Mouse (Mus musculus): ENCODE results near the gene Hist1h1a. TPM values are rescaled to one million over a fixed set of nuclear protein-coding genes. Genes with fewer than 3 reads are reported as not detected.

Gene Hist1h1a
- polyA plus RNA-seq, 1 experiment from 2014 or later, result 2.1 TPM

GRCm38 (mm10) chr13:23730479-23730878 is 33.0 kb upstream of the Hist1h1a start:
- Histone ChIP-seq H3K4me3 (ENCODE audit: low read length) (no peak overlapping the region), H3K27ac (ENCODE audit: low read length) (no peak overlapping the region), H3K4me1 (replicated peaks; ENCODE audit: control insufficient read depth, insufficient read depth, low read length) (no peaks in the 10 kb centered on the region), H3K36me3 (ENCODE audit: control insufficient read depth, insufficient read depth, low read length) (no peaks in the 10 kb centered on the region), H3K9me3 (ENCODE audit: control insufficient read depth, low read length) (no peaks in the 10 kb centered on the region), H3K9ac (ENCODE audit: low read length) (no peak overlapping the region), H3K4me2 (ENCODE audit: low read depth, low read length) (no peak overlapping the region), H3K27me3 (ENCODE audit: control insufficient read depth, insufficient read depth, low read depth, low read length) (no peaks in the 10 kb centered on the region)
- peak; percentile 55; the same call in 1 of the 2 replicates for ATAC-seq (ENCODE audit: low read depth)
- WGBS, result 20% methylated on average over 8 of the region's 8 CpGs

DNA sequence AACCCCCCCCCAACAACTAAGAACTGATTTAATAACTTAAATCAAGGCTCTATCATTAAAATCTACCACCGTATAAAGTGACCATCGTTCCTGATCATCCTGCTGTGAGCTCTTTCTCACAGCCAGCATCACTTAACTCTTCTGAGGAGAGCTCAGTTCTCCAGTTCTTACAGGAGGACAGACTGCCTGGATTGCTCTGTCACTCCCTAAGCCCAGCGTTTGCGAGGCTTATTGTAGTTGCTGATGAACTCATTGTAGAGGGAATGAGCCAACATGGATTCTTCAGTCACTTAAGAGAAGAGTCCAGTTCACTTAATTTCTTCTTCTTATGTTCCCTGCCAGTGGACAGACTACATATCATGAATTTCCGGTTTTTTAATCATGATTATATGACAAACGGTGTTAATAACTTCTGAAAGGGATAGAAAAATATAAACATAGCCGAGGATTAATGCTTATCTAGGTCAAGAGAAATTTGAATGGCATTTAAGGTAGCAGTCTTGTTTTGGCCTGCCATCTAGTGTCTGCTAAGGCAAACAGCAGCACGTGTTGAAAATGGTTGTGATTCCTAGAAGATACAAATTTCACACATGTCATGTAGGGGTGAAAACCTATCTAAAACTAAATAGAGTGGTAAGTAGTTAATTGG is 31.2 kb upstream of the Hist1h1a start:
- no peak overlapping the region for H3K27ac ChIP-seq (ENCODE audit: low read length)
- H3K4me1 ChIP-seq (replicated peaks; ENCODE audit: control insufficient read depth, insufficient read depth, low read length), result no peaks in the 10 kb centered on the region
- H3K4me3 ChIP-seq (ENCODE audit: low read length), result no peak overlapping the region
- H3K9ac ChIP-seq (ENCODE audit: low read length), result no peak overlapping the region
- H3K27me3 ChIP-seq (ENCODE audit: control insufficient read depth, insufficient read depth, low read depth, low read length), result no peaks in the 10 kb centered on the region
- 22% methylated on average over 8 of the region's 8 CpGs for WGBS
- no peaks in the 10 kb centered on the region for H3K9me3 ChIP-seq (ENCODE audit: control insufficient read depth, low read length)
- H3K36me3 ChIP-seq (ENCODE audit: control insufficient read depth, insufficient read depth, low read length), result no peaks in the 10 kb centered on the region
- no peak overlapping the region for H3K4me2 ChIP-seq (ENCODE audit: low read depth, low read length)
- no peak for ATAC-seq (ENCODE audit: low read depth)

GRCm38 (mm10) chr13:23737091-23737490 is 26.4 kb upstream of the Hist1h1a start:
- Histone ChIP-seq H3K27ac (ENCODE audit: low read length) (no peak overlapping the region), H3K4me1 (replicated peaks; ENCODE audit: control insufficient read depth, insufficient read depth, low read length) (peaks cover 10% of the 10 kb centered on the region; the same call in 1 of the 2 replicates), H3K9ac (ENCODE audit: low read length) (no peak overlapping the region), H3K9me3 (ENCODE audit: control insufficient read depth, low read length) (no peaks in the 10 kb centered on the region), H3K4me2 (ENCODE audit: low read depth, low read length) (no peak overlapping the region), H3K4me3 (ENCODE audit: low read length) (no peak overlapping the region), H3K27me3 (ENCODE audit: control insufficient read depth, insufficient read depth, low read depth, low read length) (no peaks in the 10 kb centered on the region), H3K36me3 (ENCODE audit: control insufficient read depth, insufficient read depth, low read length) (no peaks in the 10 kb centered on the region)
- no peak for ATAC-seq (ENCODE audit: low read depth)
- WGBS, result 86% methylated on average over 5 of the region's 5 CpGs

DNA sequence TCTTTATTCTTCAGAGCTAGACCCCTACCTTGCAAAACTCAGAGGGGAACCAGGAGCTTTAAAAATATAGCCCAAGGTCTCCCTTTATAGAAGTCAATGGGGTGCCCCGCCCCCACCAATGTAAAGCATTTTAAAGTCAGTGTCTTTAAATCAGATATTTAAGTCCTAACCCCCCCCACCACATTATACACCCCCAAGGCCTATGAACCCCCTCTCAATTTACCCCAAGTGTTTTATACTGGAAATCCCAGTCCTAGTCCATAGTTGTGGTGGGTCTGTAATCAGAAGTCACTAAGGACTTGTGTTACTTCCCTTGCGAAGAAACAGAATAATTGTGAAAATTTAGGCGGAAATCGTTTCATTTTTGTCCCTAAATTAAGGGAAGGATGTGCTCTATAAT is 25.4 kb upstream of the Hist1h1a start:
- Histone ChIP-seq H3K9me3 (ENCODE audit: control insufficient read depth, low read length) (no peaks in the 10 kb centered on the region), H3K27ac (ENCODE audit: low read length) (peak overlapping the region; percentile 100), H3K4me3 (ENCODE audit: low read length) (peak overlapping the region; percentile 71), H3K4me1 (replicated peaks; ENCODE audit: control insufficient read depth, insufficient read depth, low read length) (peaks cover 10% of the 10 kb centered on the region; the same call in 1 of the 2 replicates), H3K4me2 (ENCODE audit: low read depth, low read length) (peak overlapping the region; percentile 92), H3K27me3 (ENCODE audit: control insufficient read depth, insufficient read depth, low read depth, low read length) (no peaks in the 10 kb centered on the region), H3K36me3 (ENCODE audit: control insufficient read depth, insufficient read depth, low read length) (no peaks in the 10 kb centered on the region), H3K9ac (ENCODE audit: low read length) (peak overlapping the region; percentile 63)
- ATAC-seq (ENCODE audit: low read depth), result no peak
- 22% methylated on average over 4 of the region's 4 CpGs for WGBS

DNA sequence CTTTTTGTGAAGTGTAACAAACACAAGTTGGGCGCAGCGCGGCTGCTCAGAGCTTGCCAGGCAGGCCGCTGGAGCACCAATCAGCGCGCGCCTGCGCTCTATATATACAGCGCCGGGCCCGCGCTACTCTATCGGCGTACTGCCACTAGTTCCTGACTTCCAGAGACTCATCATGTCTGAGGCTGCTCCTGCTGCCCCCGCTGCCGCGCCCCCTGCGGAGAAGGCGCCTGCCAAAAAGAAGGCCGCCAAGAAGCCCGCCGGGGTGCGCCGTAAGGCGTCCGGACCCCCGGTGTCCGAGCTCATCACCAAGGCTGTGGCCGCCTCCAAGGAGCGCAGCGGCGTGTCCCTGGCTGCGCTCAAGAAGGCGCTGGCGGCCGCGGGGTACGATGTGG is 24.8 kb upstream of the Hist1h1a start, which contains the start of gene Hist1h1c:
Hist1h1c (plus strand) TSS at position 132 of the 392 bp plus-strand sequence.
- peak within 1 kb of the TSS; percentile 71 for H3K4me3 ChIP-seq (ENCODE audit: low read length)
- ATAC-seq (ENCODE audit: low read depth), result peak; percentile 93
- H3K27ac ChIP-seq (ENCODE audit: low read length), result peak within 1 kb of the TSS; percentile 100
- H3K4me2 ChIP-seq (ENCODE audit: low read depth, low read length), result peak within 1 kb of the TSS; percentile 92
- peaks cover 13% of the 10 kb centered on the region for H3K4me1 ChIP-seq (replicated peaks; ENCODE audit: control insufficient read depth, insufficient read depth, low read length)
- no peaks in the 10 kb centered on the region for H3K27me3 ChIP-seq (ENCODE audit: control insufficient read depth, insufficient read depth, low read depth, low read length)
- H3K36me3 ChIP-seq (ENCODE audit: control insufficient read depth, insufficient read depth, low read length), result no peaks in the 10 kb centered on the region
- peak within 1 kb of the TSS; percentile 92 for H3K9ac ChIP-seq (ENCODE audit: low read length)
- WGBS, result under 1% methylated on average over 31 of the region's 38 CpGs
- H3K9me3 ChIP-seq (ENCODE audit: control insufficient read depth, low read length), result no peaks in the 10 kb centered on the region

- Histone ChIP-seq H3K27ac (ENCODE audit: low read length) (peak overlapping the region; percentile 100), H3K4me3 (ENCODE audit: low read length) (peak overlapping the region; percentile 71), H3K9ac (ENCODE audit: low read length) (peak overlapping the region; percentile 92), H3K9me3 (ENCODE audit: control insufficient read depth, low read length) (no peaks in the 10 kb centered on the region), H3K4me2 (ENCODE audit: low read depth, low read length) (peak overlapping the region; percentile 92), H3K4me1 (replicated peaks; ENCODE audit: control insufficient read depth, insufficient read depth, low read length) (peaks cover 15% of the 10 kb centered on the region), H3K27me3 (ENCODE audit: control insufficient read depth, insufficient read depth, low read depth, low read length) (no peaks in the 10 kb centered on the region), H3K36me3 (ENCODE audit: control insufficient read depth, insufficient read depth, low read length) (no peaks in the 10 kb centered on the region)
- WGBS, result under 1% methylated on average over 39 of the region's 39 CpGs
- ATAC-seq (ENCODE audit: low read depth), result peak; percentile 89
Measured at GRCm38 (mm10) chr13:23739069-23739921, 24.2 kb upstream of the Hist1h1a start.

DNA sequence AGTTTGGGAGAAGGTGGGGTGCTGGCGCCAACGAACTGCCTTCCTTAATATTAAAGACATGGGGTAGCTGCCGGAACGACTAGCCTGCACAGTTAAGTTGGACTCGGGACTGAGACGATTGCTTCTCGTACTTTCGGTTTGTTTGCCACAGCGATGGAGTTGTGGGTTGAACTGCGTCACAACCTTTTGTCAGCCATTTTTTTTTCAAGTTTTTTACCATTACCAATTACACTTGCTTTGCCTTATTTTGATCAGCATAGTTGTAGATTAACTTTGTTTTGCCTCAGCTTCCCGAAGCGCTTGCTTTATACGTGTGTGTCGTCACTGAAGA is 23.6 kb upstream of the Hist1h1a start:
- Histone ChIP-seq H3K4me2 (ENCODE audit: low read depth, low read length) (peak overlapping the region; percentile 92), H3K9ac (ENCODE audit: low read length) (peak overlapping the region; percentile 92), H3K27ac (ENCODE audit: low read length) (peak overlapping the region; percentile 100), H3K36me3 (ENCODE audit: control insufficient read depth, insufficient read depth, low read length) (no peaks in the 10 kb centered on the region), H3K9me3 (ENCODE audit: control insufficient read depth, low read length) (no peaks in the 10 kb centered on the region), H3K4me3 (ENCODE audit: low read length) (peak overlapping the region; percentile 71), H3K27me3 (ENCODE audit: control insufficient read depth, insufficient read depth, low read depth, low read length) (no peaks in the 10 kb centered on the region), H3K4me1 (replicated peaks; ENCODE audit: control insufficient read depth, insufficient read depth, low read length) (peaks cover 15% of the 10 kb centered on the region)
- WGBS, result under 1% methylated on average over 14 of the region's 14 CpGs
- no peak for ATAC-seq (ENCODE audit: low read depth)

- Histone ChIP-seq H3K4me3 (ENCODE audit: low read length) (peak overlapping the region; percentile 71), H3K4me2 (ENCODE audit: low read depth, low read length) (peak overlapping the region; percentile 92), H3K9ac (ENCODE audit: low read length) (peak overlapping the region; percentile 92), H3K36me3 (ENCODE audit: control insufficient read depth, insufficient read depth, low read length) (no peaks in the 10 kb centered on the region), H3K27me3 (ENCODE audit: control insufficient read depth, insufficient read depth, low read depth, low read length) (no peaks in the 10 kb centered on the region), H3K9me3 (ENCODE audit: control insufficient read depth, low read length) (no peaks in the 10 kb centered on the region), H3K27ac (ENCODE audit: low read length) (peak overlapping the region; percentile 100), H3K4me1 (replicated peaks; ENCODE audit: control insufficient read depth, insufficient read depth, low read length) (peaks cover 15% of the 10 kb centered on the region)
- WGBS, result 17% methylated on average over 13 of the region's 13 CpGs
- no peak for ATAC-seq (ENCODE audit: low read depth)
Measured at GRCm38 (mm10) chr13:23740256-23740840, 23.1 kb upstream of the Hist1h1a start.

GRCm38 (mm10) chr13:23740910-23741309 is 22.6 kb upstream of the Hist1h1a start:
- WGBS, result 47% methylated on average over 5 of the region's 5 CpGs
- peaks cover 15% of the 10 kb centered on the region for H3K4me1 ChIP-seq (replicated peaks; ENCODE audit: control insufficient read depth, insufficient read depth, low read length)
- H3K9ac ChIP-seq (ENCODE audit: low read length), result no peak overlapping the region

More at GRCm38 (mm10) chr13:23740910-23741309, 22.6 kb upstream of the Hist1h1a start:
- Histone ChIP-seq H3K36me3 (ENCODE audit: control insufficient read depth, insufficient read depth, low read length) (no peaks in the 10 kb centered on the region), H3K27me3 (ENCODE audit: control insufficient read depth, insufficient read depth, low read depth, low read length) (no peaks in the 10 kb centered on the region), H3K4me2 (ENCODE audit: low read depth, low read length) (peak overlapping the region; percentile 92), H3K27ac (ENCODE audit: low read length) (peak overlapping the region; percentile 100; the same call in 1 of the 2 replicates), H3K9me3 (ENCODE audit: control insufficient read depth, low read length) (no peaks in the 10 kb centered on the region), H3K4me3 (ENCODE audit: low read length) (peak overlapping the region; percentile 71; the same call in 1 of the 2 replicates)
- ATAC-seq (ENCODE audit: low read depth), result no peak
